Comparison of ENCODE assay signal across 18 mouse cellular contexts in genomic region chr11:116326963-116327603, GRCm38 (mm10). TPM values are rescaled to one million over a fixed set of nuclear protein-coding genes. Genes with fewer than 3 reads are reported as not detected.
DNase-seq lines count a peak whose midpoint lies in the region; ATAC-seq and TF ChIP-seq lines count a peak whose summit lies in the region.
"Had no signal": no experiment of that assay in that cellular context is flagged by ENCODE, and none has a peak within 500 bp of the region (broad histone marks: within the 10 kb centered on the region; RNA-seq: fewer than 3 reads in every experiment).

No protein-coding gene starts in this region.

- H3K27me3 ChIP-seq in forebrain, embryonic 10.5 days (ENCODE audit: poor library complexity, severe bottlenecking) = peaks cover 16% of the 10 kb centered on the region
- no peaks in the 10 kb centered on the region for H3K27me3 ChIP-seq in forebrain, postnatal 0 days (ENCODE audit: insufficient read depth, low read length)
- no peaks in the 10 kb centered on the region for H3K27me3 ChIP-seq in lung, postnatal 0 days (replicated peaks; ENCODE audit: insufficient read depth, low read length)
- peaks cover 13% of the 10 kb centered on the region for H3K27me3 ChIP-seq in limb, embryonic 10.5 days (ENCODE audit: low read depth, poor library complexity, severe bottlenecking)
- H3K27me3 ChIP-seq: forebrain, embryonic 13.5 days; neural tube, embryonic 13.5 days had no signal

- TF ChIP-seq CTCF in forebrain, postnatal 0 days (IDR thresholded peaks at IDR 0.05; ENCODE audit: low read depth) = no peak
- TF ChIP-seq CTCF in lung, postnatal 0 days (IDR thresholded peaks at IDR 0.05) = no peak

- ATAC-seq in forebrain, postnatal 0 days = no peak
- ATAC-seq in lung, postnatal 0 days = peak; percentile 36; the same call in 1 of the 2 replicates
- ATAC-seq: forebrain, embryonic 13.5 days; intestine, embryonic 16.5 days had no signal

- no peak overlapping the region for H3K4me2 ChIP-seq in forebrain, postnatal 0 days (ENCODE audit: low read depth)
- H3K4me2 ChIP-seq in lung, postnatal 0 days (replicated peaks; ENCODE audit: low read depth, low read length) = no peak overlapping the region
- H3K4me2 ChIP-seq: forebrain, embryonic 13.5 days; neural tube, embryonic 13.5 days had no signal

- H3K9ac ChIP-seq in forebrain, postnatal 0 days = no peak overlapping the region
- no peak overlapping the region for H3K9ac ChIP-seq in lung, postnatal 0 days (replicated peaks; ENCODE audit: low read depth)
- H3K9ac ChIP-seq: forebrain, embryonic 13.5 days; neural tube, embryonic 13.5 days had no signal

- peak overlapping the region; percentile 36 for H3K27ac ChIP-seq in forebrain, embryonic 10.5 days
- H3K27ac ChIP-seq in forebrain, postnatal 0 days (ENCODE audit: low read depth, low read length) = no peak overlapping the region
- no peak overlapping the region for H3K27ac ChIP-seq in lung, postnatal 0 days (ENCODE audit: low read length)
- peak overlapping the region; percentile 61 for H3K27ac ChIP-seq in limb, embryonic 10.5 days
- H3K27ac ChIP-seq: forebrain, embryonic 13.5 days; neural tube, embryonic 13.5 days had no signal

- no peak for DNase-seq in forebrain, embryonic 10.5 days (ENCODE audit: extremely low spot score, low spot score)
- no peak for DNase-seq in forebrain, postnatal 0 days
- no peak for DNase-seq in lung, postnatal 0 days (ENCODE audit: low spot score)
- no peak for DNase-seq in lung, postnatal 4 days
- no peak for DNase-seq in limb, embryonic 10.5 days (ENCODE audit: low spot score)
- peak; percentile 73 to 74 for DNase-seq in urinary bladder, postnatal 36 days (ENCODE audit: low spot score in 2 of 2)
- no peak for DNase-seq in frontal cortex, postnatal 10 days (ENCODE audit: low spot score in 2 of 2)
- no peak for DNase-seq in spleen, adult 12 weeks (ENCODE audit: low spot score)
- DNase-seq: adrenal gland, adult 2 months; heart, adult 11 months; thymus, postnatal 25 days had no signal

- no peak overlapping the region for H3K4me3 ChIP-seq in forebrain, embryonic 10.5 days
- H3K4me3 ChIP-seq in forebrain, postnatal 0 days (ENCODE audit: low read depth, low read length) = no peak overlapping the region
- no peak overlapping the region for H3K4me3 ChIP-seq in lung, postnatal 0 days (ENCODE audit: low read depth, low read length)
- H3K4me3 ChIP-seq in limb, embryonic 10.5 days = no peak overlapping the region
- H3K4me3 ChIP-seq: forebrain, embryonic 13.5 days; megakaryocyte, embryonic 14.5 days; neural tube, embryonic 13.5 days had no signal

- no peaks in the 10 kb centered on the region for H3K36me3 ChIP-seq in forebrain, embryonic 10.5 days (replicated peaks)
- H3K36me3 ChIP-seq in forebrain, postnatal 0 days (ENCODE audit: insufficient read depth) = no peaks in the 10 kb centered on the region
- H3K36me3 ChIP-seq in lung, postnatal 0 days (ENCODE audit: insufficient read depth, low read length) = no peaks in the 10 kb centered on the region
- no peaks in the 10 kb centered on the region for H3K36me3 ChIP-seq in limb, embryonic 10.5 days
- H3K36me3 ChIP-seq: neural tube, embryonic 13.5 days had no signal

- peaks cover 51% of the 10 kb centered on the region for H3K4me1 ChIP-seq in forebrain, embryonic 10.5 days
- 0 out of 2 replicates have a peak, but pooled peaks cover 3% of the 10 kb centered on the region for H3K4me1 ChIP-seq in forebrain, postnatal 0 days (ENCODE audit: insufficient read depth)
- H3K4me1 ChIP-seq in lung, postnatal 0 days (ENCODE audit: insufficient read depth, low read depth, low read length) = 0 out of 2 replicates have a peak, but pooled peaks cover 6% of the 10 kb centered on the region
- peaks cover 44% of the 10 kb centered on the region for H3K4me1 ChIP-seq in limb, embryonic 10.5 days

- 68% methylated on average over 7 of the region's 7 CpGs for WGBS in forebrain, embryonic 10.5 days
- WGBS in forebrain, postnatal 0 days = 76% methylated on average over 7 of the region's 7 CpGs
- 55% methylated on average over 7 of the region's 7 CpGs for WGBS in lung, postnatal 0 days
- WGBS in limb, embryonic 10.5 days = 60% methylated on average over 7 of the region's 7 CpGs

- no peaks in the 10 kb centered on the region for H3K9me3 ChIP-seq in forebrain, embryonic 10.5 days
- no peaks in the 10 kb centered on the region for H3K9me3 ChIP-seq in forebrain, postnatal 0 days (ENCODE audit: low read length)
- H3K9me3 ChIP-seq in lung, postnatal 0 days (ENCODE audit: low read length) = no peaks in the 10 kb centered on the region
- H3K9me3 ChIP-seq in limb, embryonic 10.5 days (replicated peaks) = no peaks in the 10 kb centered on the region
- H3K9me3 ChIP-seq: forebrain, embryonic 13.5 days; megakaryocyte, embryonic 14.5 days; neural tube, embryonic 13.5 days had no signal

- TF ChIP-seq EP300 in lung, postnatal 0 days (IDR thresholded peaks at IDR 0.05) = no peak

RNA-seq across cellular contexts. Expression of gene Foxj1, which starts 8.1 kb away (rescaled TPM):
- polyA plus RNA-seq in forebrain, embryonic 10.5 days (2016; fragmentation: Nextera tagmentation; extraction: Ambion mirVana) = 3.3 and 4.4 TPM in 2 replicates
- total RNA-seq in forebrain, postnatal 0 days (2014; rRNA removed) = 24.8 and 37.6 TPM in 2 replicates
- 15.7 and 19.9 TPM in 2 replicates for polyA plus RNA-seq in forebrain, postnatal 0 days (2015; fragmentation: Nextera tagmentation; extraction: Ambion mirVana)
- 39.8 and 44.9 TPM in 2 replicates for polyA plus RNA-seq in lung, postnatal 0 days (2015; fragmentation: Nextera tagmentation; extraction: Ambion mirVana)
- 0.68 and 1.5 TPM in 2 replicates for polyA plus RNA-seq in limb, embryonic 10.5 days (2016; fragmentation: Nextera tagmentation; extraction: Ambion mirVana)

RNA-seq across cellular contexts. Expression of gene Exoc7, which starts 20.1 kb away (rescaled TPM):
- polyA plus RNA-seq in forebrain, embryonic 10.5 days (2016; fragmentation: Nextera tagmentation; extraction: Ambion mirVana) = 56.5 and 60.5 TPM in 2 replicates
- total RNA-seq in forebrain, postnatal 0 days (2014; rRNA removed) = 91.9 and 103 TPM in 2 replicates
- polyA plus RNA-seq in forebrain, postnatal 0 days (2015; fragmentation: Nextera tagmentation; extraction: Ambion mirVana) = 133 and 144 TPM in 2 replicates
- polyA plus RNA-seq in lung, postnatal 0 days (2015; fragmentation: Nextera tagmentation; extraction: Ambion mirVana) = 41.3 and 41.9 TPM in 2 replicates
- 55.1 and 64.8 TPM in 2 replicates for polyA plus RNA-seq in limb, embryonic 10.5 days (2016; fragmentation: Nextera tagmentation; extraction: Ambion mirVana)

RNA-seq across cellular contexts. Expression of gene Galr2, which starts 46.3 kb away (rescaled TPM):
- polyA plus RNA-seq in forebrain, embryonic 10.5 days (2016; fragmentation: Nextera tagmentation; extraction: Ambion mirVana) = 0.07 TPM in 2 replicates
- total RNA-seq in forebrain, postnatal 0 days (2014; rRNA removed) = not detected in 2 replicates
- 0.20 and 0.36 TPM in 2 replicates for polyA plus RNA-seq in forebrain, postnatal 0 days (2015; fragmentation: Nextera tagmentation; extraction: Ambion mirVana)
- 0.11 TPM in 1 of 2 replicates, not detected in the other for polyA plus RNA-seq in lung, postnatal 0 days (2015; fragmentation: Nextera tagmentation; extraction: Ambion mirVana)
- 0.11 TPM in 1 of 2 replicates, not detected in the other for polyA plus RNA-seq in limb, embryonic 10.5 days (2016; fragmentation: Nextera tagmentation; extraction: Ambion mirVana)
- total RNA-seq: left cerebral cortex, adult 18-20 months had no signal
- polyA plus RNA-seq: heart, embryonic 14.5 days; liver, embryonic 16.5 days had no signal

RNA-seq across cellular contexts. Expression of gene Srp68, which starts 53.1 kb away (rescaled TPM):
- polyA plus RNA-seq in forebrain, embryonic 10.5 days (2016; fragmentation: Nextera tagmentation; extraction: Ambion mirVana) = 99.3 and 105 TPM in 2 replicates
- total RNA-seq in forebrain, postnatal 0 days (2014; rRNA removed) = 18.5 and 24.5 TPM in 2 replicates
- polyA plus RNA-seq in forebrain, postnatal 0 days (2015; fragmentation: Nextera tagmentation; extraction: Ambion mirVana) = 42.4 and 51.3 TPM in 2 replicates
- polyA plus RNA-seq in lung, postnatal 0 days (2015; fragmentation: Nextera tagmentation; extraction: Ambion mirVana) = 43.0 and 47.4 TPM in 2 replicates
- 121 and 123 TPM in 2 replicates for polyA plus RNA-seq in limb, embryonic 10.5 days (2016; fragmentation: Nextera tagmentation; extraction: Ambion mirVana)

Comparison
In these comparisons a context has a peak if more than half of its experiments do, and no peak if none do; other contexts are left out.
1. H3K27ac ChIP-seq: peak in forebrain, embryonic 10.5 days (single experiment) and limb, embryonic 10.5 days (single experiment); none in forebrain, postnatal 0 days (single experiment) and lung, postnatal 0 days (single experiment).
2. DNase-seq: peak in urinary bladder, postnatal 36 days (2 of 2); none in forebrain, embryonic 10.5 days (single experiment), forebrain, postnatal 0 days (single experiment), lung, postnatal 0 days (single experiment), lung, postnatal 4 days (0 of 2), limb, embryonic 10.5 days (single experiment), frontal cortex, postnatal 10 days (0 of 2) and spleen, adult 12 weeks (single experiment).